Mouse (Mus musculus): Measurements from ENCODE around the gene Fam45a. TPM values are rescaled to one million over a fixed set of nuclear protein-coding genes. Genes with fewer than 3 reads are reported as not detected.

Gene Fam45a
- polyA plus RNA-seq, 1 experiment from 2014 or later, result 44.1 TPM

GRCm38 (mm10) chr19:60872272-60872671 lies 60.9 kb downstream of the Fam45a start:
- Histone ChIP-seq H3K27ac (ENCODE audit: low read depth, low read length) (no peak overlapping the region), H3K4me2 (no peak overlapping the region), H3K36me3 (ENCODE audit: control insufficient read depth, insufficient read depth, low read length) (no peaks in the 10 kb centered on the region; the same call in 1 of the 2 replicates), H3K9me3 (ENCODE audit: control insufficient read depth, low read length) (no peaks in the 10 kb centered on the region), H3K4me1 (ENCODE audit: control insufficient read depth, insufficient read depth, low read length) (no peaks in the 10 kb centered on the region; the same call in 1 of the 2 replicates), H3K4me3 (ENCODE audit: low read depth, low read length) (no peak overlapping the region), H3K9ac (ENCODE audit: low read length) (no peak overlapping the region), H3K27me3 (ENCODE audit: control insufficient read depth, insufficient read depth, low read length) (no peaks in the 10 kb centered on the region)
- 16% methylated on average over 1 of the region's 1 CpGs for WGBS
- ATAC-seq (ENCODE audit: low FRiP score) (no peak), DNase-seq (ENCODE audit: low spot score, missing footprints) (no peak)

GRCm38 (mm10) chr19:60873501-60873900 lies 62.1 kb downstream of the Fam45a start:
- no peaks in the 10 kb centered on the region for H3K9me3 ChIP-seq (ENCODE audit: control insufficient read depth, low read length)
- H3K4me1 ChIP-seq (ENCODE audit: control insufficient read depth, insufficient read depth, low read length), result no peaks in the 10 kb centered on the region; the same call in 1 of the 2 replicates
- ATAC-seq (ENCODE audit: low FRiP score) (no peak), DNase-seq (ENCODE audit: low spot score, missing footprints) (no peak)
- no peaks in the 10 kb centered on the region for H3K27me3 ChIP-seq (ENCODE audit: control insufficient read depth, insufficient read depth, low read length)
- no peaks in the 10 kb centered on the region for H3K36me3 ChIP-seq (ENCODE audit: control insufficient read depth, insufficient read depth, low read length)
- WGBS, result 50% methylated on average over 4 of the region's 4 CpGs
- no peak overlapping the region for H3K27ac ChIP-seq (ENCODE audit: low read depth, low read length)
- peak overlapping the region; percentile 62 for H3K4me2 ChIP-seq
- H3K9ac ChIP-seq (ENCODE audit: low read length), result peak overlapping the region; percentile 79; the same call in 1 of the 2 replicates
- H3K4me3 ChIP-seq (ENCODE audit: low read depth, low read length), result peak overlapping the region; percentile 60

- Histone ChIP-seq H3K9me3 (ENCODE audit: control insufficient read depth, low read length) (no peaks in the 10 kb centered on the region), H3K27me3 (ENCODE audit: control insufficient read depth, insufficient read depth, low read length) (no peaks in the 10 kb centered on the region), H3K4me2 (peak within 1 kb of the TSS; percentile 62), H3K4me1 (ENCODE audit: control insufficient read depth, insufficient read depth, low read length) (no peaks in the 10 kb centered on the region; the same call in 1 of the 2 replicates), H3K27ac (ENCODE audit: low read depth, low read length) (peak within 1 kb of the TSS; percentile 54; the same call in 1 of the 2 replicates), H3K4me3 (ENCODE audit: low read depth, low read length) (peak within 1 kb of the TSS; percentile 60), H3K9ac (ENCODE audit: low read length) (peak within 1 kb of the TSS; percentile 79), H3K36me3 (ENCODE audit: control insufficient read depth, insufficient read depth, low read length) (no peaks in the 10 kb centered on the region)
- ATAC-seq (ENCODE audit: low FRiP score) (peak; percentile 99), DNase-seq (ENCODE audit: low spot score, missing footprints) (peak; percentile 98)
- under 1% methylated on average over 28 of the region's 28 CpGs for WGBS
These were observed 62.8 kb downstream of the Fam45a start, which contains the start of gene Prdx3 for GRCm38 (mm10) chr19:60874064-60874694. TSS of gene Prdx3 (minus strand) at chr19:60874556.

- Histone ChIP-seq H3K9me3 (ENCODE audit: control insufficient read depth, low read length) (no peaks in the 10 kb centered on the region), H3K4me3 (ENCODE audit: low read depth, low read length) (no peak overlapping the region), H3K4me1 (ENCODE audit: control insufficient read depth, insufficient read depth, low read length) (no peaks in the 10 kb centered on the region), H3K36me3 (ENCODE audit: control insufficient read depth, insufficient read depth, low read length) (no peaks in the 10 kb centered on the region), H3K4me2 (no peak overlapping the region), H3K27me3 (ENCODE audit: control insufficient read depth, insufficient read depth, low read length) (no peaks in the 10 kb centered on the region), H3K27ac (ENCODE audit: low read depth, low read length) (no peak overlapping the region), H3K9ac (ENCODE audit: low read length) (no peak overlapping the region)
- DNase-seq (ENCODE audit: low spot score, missing footprints) (no peak), ATAC-seq (ENCODE audit: low FRiP score) (no peak)
- WGBS, result 5% methylated on average over 3 of the region's 3 CpGs
These were observed 71.7 kb downstream of the Fam45a start for GRCm38 (mm10) chr19:60883129-60883528.

Small RNA genes lying within 50 kb of the gene (microRNA-seq; reads per million reads assigned to microRNA genes)
- gene mmu-mir-3084-1, result not detected

Other genes with a start within 250 kb of the Fam45a start
- gene Cacul1, start 230.6 kb upstream of the Fam45a start, polyA plus RNA-seq (2014; fragmentation: Nextera tagmentation; extraction: Ambion mirVana), result 34.6 and 36.5 TPM in 2 replicates
- 3.9 and 4.6 TPM in 2 replicates for gene Nanos1, start 55.6 kb upstream of the Fam45a start, polyA plus RNA-seq (2014; fragmentation: Nextera tagmentation; extraction: Ambion mirVana)
- gene Eif3a, start 20.9 kb upstream of the Fam45a start, polyA plus RNA-seq (2014; fragmentation: Nextera tagmentation; extraction: Ambion mirVana), result 164 and 171 TPM in 2 replicates
- 16.5 and 18.2 TPM in 2 replicates for gene Sfxn4, start 49.9 kb downstream of the Fam45a start, polyA plus RNA-seq (2014; fragmentation: Nextera tagmentation; extraction: Ambion mirVana)
- 122 and 132 TPM in 2 replicates for gene Prdx3, start 63.0 kb downstream of the Fam45a start, polyA plus RNA-seq (2014; fragmentation: Nextera tagmentation; extraction: Ambion mirVana)
- gene Grk5, start 78.2 kb downstream of the Fam45a start, polyA plus RNA-seq (2014; fragmentation: Nextera tagmentation; extraction: Ambion mirVana), result 2.7 and 2.8 TPM in 2 replicates

Data from midbrain, embryonic 11.5 days (tissue).